Mouse (Mus musculus): Measurements from ENCODE around the gene Hspb2. TPM values are rescaled to one million over a fixed set of nuclear protein-coding genes. Genes with fewer than 3 reads are reported as not detected.

Hspb2 gene
- total and polyA plus RNA-seq, 3 experiments, result not detected

- Histone ChIP-seq H3K9me3 (replicated peaks; ENCODE audit: low read length) (no peaks in the 10 kb centered on the region), H3K36me3 (replicated peaks in 1 of 2; ENCODE audit: control insufficient read depth in 1 of 2, insufficient read depth in 1 of 2, low read length in 1 of 2) (no peaks in the 10 kb centered on the region), H3K4me2 (ENCODE audit: insufficient read depth, low read depth, poor library complexity, severe bottlenecking) (peak within 1 kb of the TSS; percentile 86), H3K27ac (ENCODE audit: insufficient read depth, low read depth) (no peak within 1 kb of the TSS), H3K79me2 (replicated peaks; ENCODE audit: control insufficient read depth, extremely low read depth, insufficient read depth, poor library complexity, severe bottlenecking) (no peaks in the 10 kb centered on the region), H3K4me1 (ENCODE audit: control insufficient read depth in 1 of 2, insufficient read depth in 2 of 2) (peaks cover 3 to 10% of the 10 kb centered on the region in 2 experiments; a peak in 3 of 4 replicates), H3K4me3 (replicated peaks in 1 of 3; ENCODE audit: low read depth in 2 of 3, low read length in 2 of 3, poor library complexity in 1 of 3) (peak within 1 kb of the TSS in 2 of 3 experiments; percentile 17 to 43), H3K27me3 (replicated peaks) (peaks cover 2% of the 10 kb centered on the region), H3K9ac (ENCODE audit: insufficient read depth, low read depth) (no peak within 1 kb of the TSS)
- dilution Hi-C loops (cut with MboI; ENCODE audit: extremely low pct_ligation_motif_present, extremely low pct_unique_long_range_greater_than_20kb, low sequenced_read_pairs) (no loop called here), in situ Hi-C loops (cut with MboI; ENCODE audit: low pct_ligation_motif_present, low pct_unique_long_range_greater_than_20kb, low sequenced_read_pairs) (no loop called here)
- DNase-seq (ENCODE audit: extremely low read depth), result peak; percentile 89
- TF ChIP-seq ELF1 (IDR thresholded peaks at IDR 0.05; ENCODE audit: low read depth, low read length) (peak; percentile 12; the same call in 1 of the 2 replicates), MXI1 (IDR thresholded peaks at IDR 0.05; ENCODE audit: low read depth, low read length) (peak; percentile 87), USF2 (conservative IDR thresholded peaks at IDR 0.05; ENCODE audit: low read depth, low read length) (no peak), NRF1 (IDR thresholded peaks at IDR 0.05; ENCODE audit: low read depth, low read length) (no peak), SIN3A (IDR thresholded peaks at IDR 0.05; ENCODE audit: low read length) (peak; percentile 83)
These were observed 13.0 kb downstream of the Hspb2 start, which contains the start of gene Dixdc1 for GRCm38 (mm10) chr9:50738914-50739870. TSS of gene Dixdc1 (minus strand) at chr9:50739517.

- no peaks in the 10 kb centered on the region for H3K36me3 ChIP-seq (replicated peaks in 1 of 2; ENCODE audit: control insufficient read depth in 1 of 2, insufficient read depth in 1 of 2, low read length in 1 of 2)
- no peaks in the 10 kb centered on the region for H3K79me2 ChIP-seq (replicated peaks; ENCODE audit: control insufficient read depth, extremely low read depth, insufficient read depth, poor library complexity, severe bottlenecking)
- in situ Hi-C loops (cut with MboI; ENCODE audit: low pct_ligation_motif_present, low pct_unique_long_range_greater_than_20kb, low sequenced_read_pairs), result no loop called here
- no peak overlapping the region for H3K27ac ChIP-seq (ENCODE audit: insufficient read depth, low read depth)
- dilution Hi-C loops (cut with MboI; ENCODE audit: extremely low pct_ligation_motif_present, extremely low pct_unique_long_range_greater_than_20kb, low sequenced_read_pairs), result no loop called here
- H3K27me3 ChIP-seq (replicated peaks), result peaks cover 2% of the 10 kb centered on the region
- peak overlapping the region; percentile 18; the same call in 1 of the 2 replicates for H3K4me2 ChIP-seq (ENCODE audit: insufficient read depth, low read depth, poor library complexity, severe bottlenecking)
- no peak overlapping the region for H3K4me3 ChIP-seq (replicated peaks in 1 of 3; ENCODE audit: low read depth in 2 of 3, low read length in 2 of 3, poor library complexity in 1 of 3)
- no peak overlapping the region for H3K9ac ChIP-seq (ENCODE audit: insufficient read depth, low read depth)
- TF ChIP-seq POLR2AphosphoS2 (IDR thresholded peaks at IDR 0.05; ENCODE audit: low read depth, low read length), result no peak
- TF ChIP-seq ZMIZ1 (IDR thresholded peaks at IDR 0.05; ENCODE audit: low read depth, low read length), result no peak
- TF ChIP-seq UBTF (IDR thresholded peaks at IDR 0.05; ENCODE audit: low read depth, low read length), result no peak
- no peak for TF ChIP-seq NELFE (IDR thresholded peaks at IDR 0.05; ENCODE audit: low read depth, low read length)
- no peak for TF ChIP-seq ZKSCAN1 (IDR thresholded peaks at IDR 0.05; ENCODE audit: borderline replicate concordance, low read depth, low read length)
- TF ChIP-seq SIN3A (IDR thresholded peaks at IDR 0.05; ENCODE audit: low read length), result peak; percentile 38; the same call in 1 of the 2 replicates
- no peak for TF ChIP-seq ZC3H11A (IDR thresholded peaks at IDR 0.05; ENCODE audit: low read depth, low read length)
- TF ChIP-seq RCOR1 (conservative IDR thresholded peaks at IDR 0.05; ENCODE audit: low read depth, low read length), result no peak
- peak; percentile 86 for TF ChIP-seq SMC3 (IDR thresholded peaks at IDR 0.05; ENCODE audit: low read depth, low read length)
- peak; percentile 80 to 84 for TF ChIP-seq CTCF (conservative IDR thresholded peaks at IDR 0.05 in 1 of 2, IDR thresholded peaks at IDR 0.05 in 1 of 2; ENCODE audit: low read depth in 2 of 2, low read length in 2 of 2)
- TF ChIP-seq KAT2A (IDR thresholded peaks at IDR 0.05; ENCODE audit: insufficient replicate concordance, low read length), result no peak
- no peak for TF ChIP-seq TCF12 (IDR thresholded peaks at IDR 0.05; ENCODE audit: low read depth, low read length)
- peak; percentile 79 for TF ChIP-seq ZNF384 (IDR thresholded peaks at IDR 0.05; ENCODE audit: low read depth, low read length)
- no peak for TF ChIP-seq PAX5 (IDR thresholded peaks at IDR 0.05; ENCODE audit: low read length)
- TF ChIP-seq RAD21 (IDR thresholded peaks at IDR 0.05; ENCODE audit: low read depth, low read length), result peak; percentile 41
- TF ChIP-seq MYC (IDR thresholded peaks at IDR 0.05; ENCODE audit: low read depth, low read length), result 0 out of 2 replicates have a peak, but pooled peaks have one; percentile 20
- peak; percentile 60; the same call in 1 of the 2 replicates for TF ChIP-seq MAX (IDR thresholded peaks at IDR 0.05; ENCODE audit: low read length)
- TF ChIP-seq CHD1 (IDR thresholded peaks at IDR 0.05; ENCODE audit: low read depth, low read length), result no peak
- TF ChIP-seq MXI1 (IDR thresholded peaks at IDR 0.05; ENCODE audit: low read depth, low read length), result 0 out of 2 replicates have a peak, but pooled peaks have one; percentile 30
- no peak for TF ChIP-seq TBP (conservative IDR thresholded peaks at IDR 0.05; ENCODE audit: low read depth, low read length)
- no peaks in the 10 kb centered on the region for H3K9me3 ChIP-seq (replicated peaks; ENCODE audit: low read length)
- DNase-seq (ENCODE audit: extremely low read depth), result peak; percentile 63
- peaks cover 3 to 10% of the 10 kb centered on the region in 2 experiments; a peak in 3 of 4 replicates for H3K4me1 ChIP-seq (ENCODE audit: control insufficient read depth in 1 of 2, insufficient read depth in 2 of 2)
These were observed 17.2 kb downstream of the Hspb2 start for GRCm38 (mm10) chr9:50734989-50735388.

All from CH12.LX (cell line).